Mouse (Mus musculus): ENCODE measurements around the gene Gm11127.
"Not testable (repeated sequence)": the region's sequence is repeated elsewhere in the genome, so short reads cannot be mapped to it uniquely, and the experiment has no call there.

DNA sequence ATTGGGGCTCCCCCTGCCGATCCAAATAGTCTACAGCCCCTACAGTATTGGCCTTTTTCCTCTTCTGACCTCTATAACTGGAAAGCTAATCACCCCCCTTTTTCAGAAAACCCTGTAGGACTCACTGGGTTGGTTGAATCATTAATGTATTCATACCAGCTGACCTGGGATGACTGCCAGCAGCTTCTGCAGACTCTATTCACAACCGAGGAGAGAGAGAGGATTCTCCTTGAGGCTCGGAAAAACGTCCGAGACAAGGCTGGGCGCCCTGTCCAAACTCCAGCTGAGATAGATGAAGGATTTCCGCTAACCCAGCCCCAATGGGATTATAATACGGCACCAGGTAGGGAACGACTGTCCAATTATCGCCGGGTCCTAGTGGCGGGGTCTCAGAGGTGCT lies 43.9 kb upstream of the Gm11127 start:
- TF ChIP-seq POLR2A (IDR thresholded peaks at IDR 0.05; ENCODE audit: borderline replicate concordance, insufficient read depth, low read length); CTCF (IDR thresholded peaks at IDR 0.05; ENCODE audit: borderline replicate concordance, insufficient read depth, low read depth, low read length): not testable (repeated sequence)
